Mouse (Mus musculus) hindbrain, embryonic 16.5 days (tissue): Measurements from ENCODE around the gene Nphp1. TPM values are rescaled to one million over a fixed set of nuclear protein-coding genes. Genes with fewer than 3 reads are reported as not detected.

Experiments
- ATAC-seq: fragments of 200-750 bp; cut with Nextera tagmentation; 2 replicates; pipeline ENCODE4 v1.8.0; 2017; ENCODE audit warnings: moderate TSS enrichment, moderate library complexity
- H3K27ac ChIP-seq: fragments of 300-500 bp; sonication (generic); 2 replicates; pipeline ENCODE4 v1.5.1; 2014; ENCODE audit warnings: low read depth, mild to moderate bottlenecking, control low read depth, low read length, moderate library complexity
- H3K27me3 ChIP-seq: fragments of 300-500 bp; sonication (generic); replicated peaks from 2 replicates; pipeline ENCODE4 v1.6.1; 2014; ENCODE audit warnings: low read length; ENCODE audit not compliant: control insufficient read depth, insufficient read depth
- H3K36me3 ChIP-seq: fragments of 300-500 bp; sonication (generic); 2 replicates; pipeline ENCODE4 v1.6.1; 2014; ENCODE audit warnings: mild to moderate bottlenecking, low read length, moderate library complexity, mixed read lengths; ENCODE audit not compliant: control insufficient read depth, insufficient read depth
- H3K4me1 ChIP-seq: fragments of 300-500 bp; sonication (generic); 2 replicates; pipeline ENCODE4 v1.6.1; 2014; ENCODE audit warnings: low read depth, low read length; ENCODE audit not compliant: control insufficient read depth, insufficient read depth
- H3K4me2 ChIP-seq: fragments of 300-500 bp; sonication (generic); 2 replicates; pipeline ENCODE4 v1.6.1; 2014; ENCODE audit warnings: mild to moderate bottlenecking, low read length, control low read depth, moderate library complexity
- H3K4me3 ChIP-seq: fragments of 300-500 bp; sonication (generic); 2 replicates; pipeline ENCODE4 v1.5.1; 2014; ENCODE audit warnings: mild to moderate bottlenecking, low read length, control low read depth, moderate library complexity
- H3K9ac ChIP-seq: fragments of 300-500 bp; sonication (generic); 2 replicates; pipeline ENCODE4 v1.6.1; 2014; ENCODE audit warnings: low read depth, mild to moderate bottlenecking, control low read depth, low read length, moderate library complexity
- H3K9me3 ChIP-seq: fragments of 300-500 bp; sonication (generic); 2 replicates; pipeline ENCODE4 v1.6.1; 2014; ENCODE audit warnings: mild to moderate bottlenecking, low read length, moderate library complexity; ENCODE audit not compliant: control insufficient read depth
- WGBS: fragments of 180-500 bp; shearing (Covaris S2); extraction: QIAGEN DNeasy Blood & Tissue Kit; methylation state at CpG from one replicate; pipeline ENCODE4 v1.1.7; 2014; 5-methylcytosine and 5-hydroxymethylcytosine counted together
- polyA plus RNA-seq: library from polyadenylated mRNA; unstranded; fragments of >200 nt; fragmentation: Nextera tagmentation; extraction: Ambion mirVana; gene quantifications from 2 replicates; pipeline ENCODE4 v1.2.1, GENCODE M21; 2015

Nphp1 gene
- polyA plus RNA-seq, result 14.7 and 17.8 TPM in 2 replicates

- Histone ChIP-seq H3K9me3 (no peaks in the 10 kb centered on the region), H3K36me3 (no peaks in the 10 kb centered on the region), H3K9ac (peak within 1 kb of the TSS; percentile 74), H3K27me3 (no peaks in the 10 kb centered on the region), H3K4me3 (peak within 1 kb of the TSS; percentile 74), H3K4me1 (peaks cover 21% of the 10 kb centered on the region), H3K4me2 (peak within 1 kb of the TSS; percentile 78), H3K27ac (peak within 1 kb of the TSS; percentile 65)
- under 1% methylated on average over 40 of the region's 40 CpGs for WGBS
- ATAC-seq, result peak; percentile 79
These were observed at the start of gene Nphp1 for GRCm38 (mm10) chr2:127788440-127789116. TSS of gene Nphp1 (minus strand) at chr2:127788897.

GRCm38 (mm10) chr2:127832833-127833190 lies 44.1 kb upstream of the Nphp1 start:
- Histone ChIP-seq H3K27me3 (no peaks in the 10 kb centered on the region; the same call in 1 of the 2 replicates), H3K4me3 (no peak overlapping the region), H3K4me2 (no peak overlapping the region), H3K9me3 (no peaks in the 10 kb centered on the region), H3K9ac (no peak overlapping the region), H3K27ac (no peak overlapping the region), H3K36me3 (no peaks in the 10 kb centered on the region), H3K4me1 (peaks cover 7% of the 10 kb centered on the region)
- ATAC-seq, result no peak
- 18% methylated on average over 2 of the region's 2 CpGs for WGBS

GRCm38 (mm10) chr2:127832103-127832832 lies 43.6 kb upstream of the Nphp1 start:
- peak overlapping the region; percentile 96 for H3K4me2 ChIP-seq
- peak overlapping the region; percentile 66 for H3K27ac ChIP-seq

GRCm38 (mm10) chr2:127831401-127832102 lies 42.9 kb upstream of the Nphp1 start, which contains the start of gene Bub1:
TSS of gene Bub1 (minus strand) at chr2:127831865.
- Histone ChIP-seq H3K9me3 (no peaks in the 10 kb centered on the region), H3K4me3 (peak within 1 kb of the TSS; percentile 54), H3K27me3 (no peaks in the 10 kb centered on the region), H3K27ac (peak within 1 kb of the TSS; percentile 66), H3K4me1 (peaks cover 7% of the 10 kb centered on the region), H3K9ac (peak within 1 kb of the TSS; percentile 65), H3K36me3 (no peaks in the 10 kb centered on the region), H3K4me2 (peak within 1 kb of the TSS; percentile 96)
- WGBS, result under 1% methylated on average over 56 of the region's 56 CpGs
- peak; percentile 100 for ATAC-seq

More at GRCm38 (mm10) chr2:127832103-127832832, 43.6 kb upstream of the Nphp1 start:
- 35% methylated on average over 11 of the region's 11 CpGs for WGBS
- Histone ChIP-seq H3K4me3 (peak overlapping the region; percentile 54), H3K36me3 (no peaks in the 10 kb centered on the region), H3K9me3 (no peaks in the 10 kb centered on the region), H3K4me1 (peaks cover 7% of the 10 kb centered on the region), H3K27me3 (no peaks in the 10 kb centered on the region), H3K9ac (peak overlapping the region; percentile 65)
- ATAC-seq, result no peak

- Histone ChIP-seq H3K4me1 (peaks cover 21% of the 10 kb centered on the region), H3K4me3 (peak within 1 kb of the TSS; percentile 86), H3K9ac (peak within 1 kb of the TSS; percentile 85), H3K27ac (peak within 1 kb of the TSS; percentile 94), H3K9me3 (no peaks in the 10 kb centered on the region), H3K4me2 (peak within 1 kb of the TSS; percentile 74), H3K36me3 (no peaks in the 10 kb centered on the region), H3K27me3 (no peaks in the 10 kb centered on the region)
- ATAC-seq, result peak; percentile 97
- WGBS, result 1% methylated on average over 37 of the region's 37 CpGs
These were observed 3.4 kb upstream of the Nphp1 start, which contains the start of gene Mtln for GRCm38 (mm10) chr2:127791919-127792603. TSS of gene Mtln (minus strand) at chr2:127792488.

- no peak for ATAC-seq
- Histone ChIP-seq H3K4me2 (peak overlapping the region; percentile 78), H3K4me3 (no peak overlapping the region; the same call in 1 of the 2 replicates), H3K9ac (peak overlapping the region; percentile 74), H3K27ac (no peak overlapping the region), H3K27me3 (no peaks in the 10 kb centered on the region), H3K4me1 (peaks cover 21% of the 10 kb centered on the region), H3K9me3 (no peaks in the 10 kb centered on the region), H3K36me3 (no peaks in the 10 kb centered on the region)
- 22% methylated on average over 9 of the region's 9 CpGs for WGBS
These were observed 1.1 kb upstream of the Nphp1 start for GRCm38 (mm10) chr2:127789651-127790270.

GRCm38 (mm10) chr2:127789138-127789537 lies 441 bp upstream of the Nphp1 start:
- peak overlapping the region; percentile 74 for H3K9ac ChIP-seq
- ATAC-seq, result peak; percentile 26; the same call in 1 of the 2 replicates
- peak overlapping the region; percentile 74 for H3K4me3 ChIP-seq
- no peaks in the 10 kb centered on the region for H3K27me3 ChIP-seq
- H3K4me2 ChIP-seq, result peak overlapping the region; percentile 78
- no peaks in the 10 kb centered on the region for H3K9me3 ChIP-seq
- H3K27ac ChIP-seq, result peak overlapping the region; percentile 52
- 5% methylated on average over 11 of the region's 11 CpGs for WGBS
- H3K4me1 ChIP-seq, result peaks cover 21% of the 10 kb centered on the region
- H3K36me3 ChIP-seq, result no peaks in the 10 kb centered on the region

- Histone ChIP-seq H3K36me3 (no peaks in the 10 kb centered on the region), H3K4me3 (no peak overlapping the region), H3K9ac (no peak overlapping the region), H3K27me3 (no peaks in the 10 kb centered on the region), H3K4me2 (no peak overlapping the region), H3K9me3 (no peaks in the 10 kb centered on the region), H3K4me1 (peaks cover 21% of the 10 kb centered on the region), H3K27ac (no peak overlapping the region)
- 91% methylated on average over 5 of the region's 5 CpGs for WGBS
- ATAC-seq, result no peak
These were observed 1.5 kb downstream of the Nphp1 start for GRCm38 (mm10) chr2:127787226-127787625.
